Mouse (Mus musculus): Measurements from ENCODE around the gene Zcchc7. TPM values are rescaled to one million over a fixed set of nuclear protein-coding genes. Genes with fewer than 3 reads are reported as not detected.
A peak's percentile ranks its signal among the peaks of the same experiment; 100 is the strongest.
"Not testable (repeated sequence)": the region's sequence is repeated elsewhere in the genome, so short reads cannot be mapped to it uniquely, and the experiment has no call there.

Gene Zcchc7
- total and polyA plus RNA-seq, 3 experiments, result 17.8 to 18.2 TPM; not detected in 1

GRCm38 (mm10) chr4:44757131-44757530 is 1.5 kb downstream of the Zcchc7 start:
- peak; percentile 57; the same call in 1 of the 2 replicates for TF ChIP-seq ZNF384 (IDR thresholded peaks at IDR 0.05; ENCODE audit: low read depth, low read length)
- Histone ChIP-seq H3K9ac (ENCODE audit: control insufficient read depth, low read depth, low read length, poor library complexity, severe bottlenecking) (peak overlapping the region; percentile 80), H3K36me3 (ENCODE audit: control insufficient read depth in 1 of 2, insufficient read depth in 2 of 2, low read length in 2 of 2) (peaks cover 2 to 25% of the 10 kb centered on the region in 2 experiments; a peak in 3 of 4 replicates), H3K27ac (ENCODE audit: control insufficient read depth, low read depth, low read length) (peak overlapping the region; percentile 49), H3K4me3 (ENCODE audit: control insufficient read depth in 1 of 2, insufficient read depth in 1 of 2, low read depth in 2 of 2, low read length in 2 of 2) (peak overlapping the region; percentile 73 to 79), H3K79me2 (ENCODE audit: control insufficient read depth, insufficient read depth, low read length, poor library complexity) (peaks cover 21% of the 10 kb centered on the region)
- H3K27me3 ChIP-seq (ENCODE audit: control insufficient read depth in 1 of 2, insufficient read depth in 2 of 2, low read length in 2 of 2); DNase-seq (ENCODE audit: low read depth, low spot score); H3K4me1 ChIP-seq (ENCODE audit: control insufficient read depth in 1 of 2, insufficient read depth in 2 of 2, low read length in 2 of 2); H3K9me3 ChIP-seq (replicated peaks; ENCODE audit: insufficient read depth, low read length): not testable (repeated sequence)

GRCm38 (mm10) chr4:44774890-44775289 is 19.2 kb downstream of the Zcchc7 start:
- Histone ChIP-seq H3K79me2 (ENCODE audit: control insufficient read depth, insufficient read depth, low read length, poor library complexity) (peaks cover 12% of the 10 kb centered on the region), H3K9ac (ENCODE audit: control insufficient read depth, low read depth, low read length, poor library complexity, severe bottlenecking) (no peak overlapping the region), H3K27ac (ENCODE audit: control insufficient read depth, low read depth, low read length) (no peak overlapping the region), H3K4me1 (ENCODE audit: control insufficient read depth in 1 of 2, insufficient read depth in 2 of 2, low read length in 2 of 2) (peaks cover 0 to 10% of the 10 kb centered on the region in 2 experiments; a peak in 2 of 4 replicates), H3K27me3 (ENCODE audit: control insufficient read depth in 1 of 2, insufficient read depth in 2 of 2, low read length in 2 of 2) (no peaks in the 10 kb centered on the region), H3K36me3 (ENCODE audit: control insufficient read depth in 1 of 2, insufficient read depth in 2 of 2, low read length in 2 of 2) (peaks cover 13 to 19% of the 10 kb centered on the region in 2 experiments), H3K4me3 (ENCODE audit: control insufficient read depth in 1 of 2, insufficient read depth in 1 of 2, low read depth in 2 of 2, low read length in 2 of 2) (no peak overlapping the region), H3K9me3 (replicated peaks; ENCODE audit: insufficient read depth, low read length) (no peaks in the 10 kb centered on the region)
- no peak for DNase-seq (ENCODE audit: low read depth, low spot score)
- TF ChIP-seq ZMIZ1 (IDR thresholded peaks at IDR 0.05; ENCODE audit: low read depth, low read length) (no peak), ZNF384 (IDR thresholded peaks at IDR 0.05; ENCODE audit: low read depth, low read length) (no peak), ELF1 (IDR thresholded peaks at IDR 0.05; ENCODE audit: low read depth, low read length) (no peak), EP300 (IDR thresholded peaks at IDR 0.05; ENCODE audit: low read depth in 1 of 2, low read length in 2 of 2) (no peak), JUND (IDR thresholded peaks at IDR 0.05; ENCODE audit: low read depth, low read length) (no peak), POLR2AphosphoS2 (IDR thresholded peaks at IDR 0.05; ENCODE audit: low read length) (no peak), GATA1 (IDR thresholded peaks at IDR 0.05; ENCODE audit: low read depth, low read length) (no peak), CHD1 (IDR thresholded peaks at IDR 0.05; ENCODE audit: low read depth, low read length) (no peak), KAT2A (conservative IDR thresholded peaks at IDR 0.05; ENCODE audit: low read depth, low read length) (no peak), CHD2 (IDR thresholded peaks at IDR 0.05; ENCODE audit: low read length) (no peak), NELFE (IDR thresholded peaks at IDR 0.05; ENCODE audit: low read depth, low read length) (no peak), POLR2AphosphoS5 (IDR thresholded peaks at IDR 0.05; ENCODE audit: borderline replicate concordance, low read depth, low read length) (no peak), USF2 (IDR thresholded peaks at IDR 0.05; ENCODE audit: borderline replicate concordance in 1 of 2, insufficient read depth in 1 of 2, low read depth in 1 of 2, low read length in 2 of 2) (no peak), MAZ (IDR thresholded peaks at IDR 0.05; ENCODE audit: low read depth, low read length) (no peak), MAFK (IDR thresholded peaks at IDR 0.05; ENCODE audit: borderline replicate concordance, low read depth, low read length) (no peak), USF1 (IDR thresholded peaks at IDR 0.05; ENCODE audit: low read depth, low read length) (no peak), MAX (IDR thresholded peaks at IDR 0.05; ENCODE audit: low read length) (no peak), POLR2A (IDR thresholded peaks at IDR 0.05; ENCODE audit: control insufficient read depth in 1 of 2, insufficient read depth in 1 of 2, low read depth in 1 of 2, low read length in 2 of 2, poor library complexity in 1 of 2) (no peak)

Data from MEL (cell line).